Mouse (Mus musculus) neural tube, embryonic 11.5 days (tissue): ENCODE measurements around the gene Mylk2. TPM values are rescaled to one million over a fixed set of nuclear protein-coding genes. Genes with fewer than 3 reads are reported as not detected.

Experiments
- ATAC-seq: fragments of 200-750 bp; cut with Nextera tagmentation; 2 replicates; pipeline ENCODE4 v1.8.0; 2017; ENCODE audit warnings: moderate number of reproducible peaks, mild to moderate bottlenecking, moderate TSS enrichment, moderate library complexity; ENCODE audit not compliant: insufficient read depth, low FRiP score, low TSS enrichment
- DNase-seq: peaks from one replicate; pipeline ENCODE4 v3.0.0-alpha.2; 2015; ENCODE audit warnings: low spot score
- H3K27ac ChIP-seq: fragments of 300-500 bp; sonication (generic); 2 replicates; pipeline ENCODE4 v1.5.1; 2014; ENCODE audit warnings: low read depth, mild to moderate bottlenecking, low read length
- H3K27me3 ChIP-seq: fragments of 300-500 bp; sonication (generic); 2 replicates; pipeline ENCODE4 v1.6.1; 2014; ENCODE audit warnings: mild to moderate bottlenecking, low read length, mixed read lengths; ENCODE audit not compliant: control insufficient read depth, insufficient read depth
- H3K36me3 ChIP-seq: fragments of 300-500 bp; sonication (generic); 2 replicates; pipeline ENCODE4 v1.6.1; 2014; ENCODE audit warnings: mild to moderate bottlenecking, low read length, moderate library complexity, mixed read lengths; ENCODE audit not compliant: control insufficient read depth, insufficient read depth
- H3K4me1 ChIP-seq: fragments of 300-500 bp; sonication (generic); 2 replicates; pipeline ENCODE4 v1.6.1; 2014; ENCODE audit warnings: low read length, mixed read lengths; ENCODE audit not compliant: control insufficient read depth, insufficient read depth
- H3K4me2 ChIP-seq: fragments of 300-500 bp; sonication (generic); 2 replicates; pipeline ENCODE4 v1.6.1; 2014; ENCODE audit warnings: low read depth, mild to moderate bottlenecking, moderate library complexity
- H3K4me3 ChIP-seq: fragments of 300-500 bp; sonication (generic); 2 replicates; pipeline ENCODE4 v1.5.1; 2014; ENCODE audit warnings: low read depth, low read length
- H3K9ac ChIP-seq: fragments of 300-500 bp; sonication (generic); 2 replicates; pipeline ENCODE4 v1.6.1; 2014; ENCODE audit warnings: mild to moderate bottlenecking, low read length
- H3K9me3 ChIP-seq: fragments of 300-500 bp; sonication (generic); 2 replicates; pipeline ENCODE4 v1.6.1; 2016; ENCODE audit warnings: low read length; ENCODE audit not compliant: control insufficient read depth
- WGBS: fragments of 180-500 bp; shearing (Covaris S2); extraction: QIAGEN DNeasy Blood & Tissue Kit; methylation state at CpG from one replicate; pipeline ENCODE4 v1.1.7; 2014; 5-methylcytosine and 5-hydroxymethylcytosine counted together
- polyA plus RNA-seq: library from polyadenylated mRNA; unstranded; fragments of >200 nt; fragmentation: Nextera tagmentation; extraction: Ambion mirVana; gene quantifications from 2 replicates; pipeline ENCODE4 v1.2.1, GENCODE M21; 2014

Gene Mylk2
- polyA plus RNA-seq, 1 experiment from 2014 or later: not detected

GRCm38 (mm10) chr2:152895834-152896233, 15.3 kb upstream of the Mylk2 start:
- DNase-seq: no peak
- 94% methylated on average over 9 of the region's 9 CpGs for WGBS
- H3K27me3 ChIP-seq: no peaks in the 10 kb centered on the region
- peaks cover 11% of the 10 kb centered on the region for H3K36me3 ChIP-seq
- no peak overlapping the region for H3K4me3 ChIP-seq
- H3K27ac ChIP-seq: no peak overlapping the region
- H3K9me3 ChIP-seq: no peaks in the 10 kb centered on the region
- no peak overlapping the region for H3K9ac ChIP-seq
- no peak for ATAC-seq
- H3K4me2 ChIP-seq: no peak overlapping the region
- H3K4me1 ChIP-seq: no peaks in the 10 kb centered on the region

- H3K9me3 ChIP-seq: no peaks in the 10 kb centered on the region
- peaks cover 9% of the 10 kb centered on the region for H3K36me3 ChIP-seq
- 88% methylated on average over 3 of the region's 3 CpGs for WGBS
- H3K4me1 ChIP-seq: no peaks in the 10 kb centered on the region
- no peak for ATAC-seq
- H3K4me2 ChIP-seq: no peak overlapping the region
- H3K4me3 ChIP-seq: no peak overlapping the region
- no peaks in the 10 kb centered on the region for H3K27me3 ChIP-seq
- no peak for DNase-seq
- no peak overlapping the region for H3K9ac ChIP-seq
- H3K27ac ChIP-seq: no peak overlapping the region
These were observed 14.2 kb upstream of the Mylk2 start for GRCm38 (mm10) chr2:152896926-152897325.

- ATAC-seq (no peak), DNase-seq (no peak)
- H3K4me1 ChIP-seq: no peaks in the 10 kb centered on the region
- H3K27me3 ChIP-seq: no peaks in the 10 kb centered on the region
- no peak overlapping the region for H3K9ac ChIP-seq
- H3K36me3 ChIP-seq: peaks cover 1% of the 10 kb centered on the region
- H3K27ac ChIP-seq: no peak overlapping the region
- H3K4me2 ChIP-seq: no peak overlapping the region
- H3K4me3 ChIP-seq: no peak overlapping the region
- H3K9me3 ChIP-seq: no peaks in the 10 kb centered on the region
- 82% methylated on average over 6 of the region's 6 CpGs for WGBS
These were observed 12.1 kb upstream of the Mylk2 start for GRCm38 (mm10) chr2:152899011-152899410.

GRCm38 (mm10) chr2:152901296-152901695, 9.9 kb upstream of the Mylk2 start:
- DNase-seq: no peak
- WGBS: 95% methylated on average over 15 of the region's 15 CpGs
- no peak overlapping the region for H3K9ac ChIP-seq
- no peak overlapping the region for H3K4me2 ChIP-seq
- H3K27me3 ChIP-seq: no peaks in the 10 kb centered on the region
- ATAC-seq: no peak
- no peaks in the 10 kb centered on the region for H3K9me3 ChIP-seq
- no peak overlapping the region for H3K27ac ChIP-seq
- no peak overlapping the region for H3K4me3 ChIP-seq
- no peaks in the 10 kb centered on the region for H3K36me3 ChIP-seq
- no peaks in the 10 kb centered on the region for H3K4me1 ChIP-seq

GRCm38 (mm10) chr2:152902658-152903057, 8.5 kb upstream of the Mylk2 start:
- Histone ChIP-seq H3K9ac (no peak overlapping the region), H3K4me3 (no peak overlapping the region), H3K4me1 (no peaks in the 10 kb centered on the region), H3K36me3 (no peaks in the 10 kb centered on the region), H3K9me3 (no peaks in the 10 kb centered on the region), H3K27ac (no peak overlapping the region), H3K4me2 (no peak overlapping the region), H3K27me3 (no peaks in the 10 kb centered on the region)
- no peak for ATAC-seq
- 48% methylated on average over 3 of the region's 3 CpGs for WGBS
- no peak for DNase-seq

- DNase-seq: no peak
- H3K9me3 ChIP-seq: no peaks in the 10 kb centered on the region
- no peaks in the 10 kb centered on the region for H3K36me3 ChIP-seq
- H3K4me3 ChIP-seq: no peak overlapping the region
- no peak for ATAC-seq
- WGBS: 74% methylated on average over 4 of the region's 4 CpGs
- H3K27ac ChIP-seq: no peak overlapping the region
- no peak overlapping the region for H3K9ac ChIP-seq
- H3K4me1 ChIP-seq: no peaks in the 10 kb centered on the region
- H3K4me2 ChIP-seq: no peak overlapping the region
- no peaks in the 10 kb centered on the region for H3K27me3 ChIP-seq
These were observed 7.6 kb upstream of the Mylk2 start for GRCm38 (mm10) chr2:152903586-152903985.

- no peaks in the 10 kb centered on the region for H3K4me1 ChIP-seq
- no peak overlapping the region for H3K27ac ChIP-seq
- H3K27me3 ChIP-seq: no peaks in the 10 kb centered on the region
- no peaks in the 10 kb centered on the region for H3K9me3 ChIP-seq
- no peak for DNase-seq
- H3K4me3 ChIP-seq: no peak overlapping the region
- H3K4me2 ChIP-seq: no peak overlapping the region
- no peak overlapping the region for H3K9ac ChIP-seq
- 83% methylated on average over 5 of the region's 5 CpGs for WGBS
- H3K36me3 ChIP-seq: no peaks in the 10 kb centered on the region
- ATAC-seq: no peak
These were observed 7.0 kb upstream of the Mylk2 start for GRCm38 (mm10) chr2:152904127-152904643.

GRCm38 (mm10) chr2:152905036-152905829, 5.9 kb upstream of the Mylk2 start:
- H3K4me1 ChIP-seq: no peaks in the 10 kb centered on the region
- no peak for ATAC-seq
- H3K9me3 ChIP-seq: no peaks in the 10 kb centered on the region
- H3K27ac ChIP-seq: no peak overlapping the region
- H3K4me2 ChIP-seq: no peak overlapping the region
- H3K36me3 ChIP-seq: no peaks in the 10 kb centered on the region
- DNase-seq: no peak
- H3K4me3 ChIP-seq: no peak overlapping the region
- 59% methylated on average over 11 of the region's 11 CpGs for WGBS
- H3K27me3 ChIP-seq: no peaks in the 10 kb centered on the region
- no peak overlapping the region for H3K9ac ChIP-seq
